Mouse (Mus musculus) myocyte (in vitro differentiated cells): ENCODE results near the gene Abhd5.

ENCODE experiments used
- E2F4 ChIP-seq: IDR thresholded peaks from one replicate; pipeline ENCODE4 v1.6.1; 2011; ENCODE audit warnings: mild to moderate bottlenecking, control low read depth, moderate library complexity; ENCODE audit not compliant: insufficient read depth
- MAX ChIP-seq: IDR thresholded peaks from one replicate; pipeline ENCODE4 v1.6.1; 2011; ENCODE audit warnings: low read depth, mild to moderate bottlenecking, control low read depth
- POLR2A ChIP-seq: IDR thresholded peaks from one replicate; pipeline ENCODE4 v1.6.1; 2011; ENCODE audit warnings: low read depth, mild to moderate bottlenecking, control low read depth, moderate library complexity; ENCODE audit not compliant: insufficient read length
- POLR2AphosphoS2 ChIP-seq: IDR thresholded peaks from one replicate; pipeline ENCODE4 v1.6.1; 2011; ENCODE audit warnings: low read depth, control low read depth; ENCODE audit not compliant: insufficient read length
- TCF12 ChIP-seq: IDR thresholded peaks from one replicate; pipeline ENCODE4 v1.6.1; 2011; ENCODE audit warnings: mild to moderate bottlenecking, control low read depth; ENCODE audit not compliant: poor library complexity, insufficient read depth, severe bottlenecking
- TCF3 ChIP-seq: IDR thresholded peaks from one replicate; pipeline ENCODE4 v1.6.1; 2011; ENCODE audit warnings: low read depth, control low read depth; ENCODE audit not compliant: insufficient read length
- USF1 ChIP-seq: IDR thresholded peaks from one replicate; pipeline ENCODE4 v1.6.1; 2011; ENCODE audit warnings: low read depth, mild to moderate bottlenecking, control low read depth, moderate library complexity

GRCm38 (mm10) chr9:122423146-122423545 lies 71.7 kb downstream of the Abhd5 start:
- no peak for TF ChIP-seq POLR2A
- TF ChIP-seq TCF12 = no peak
- no peak for TF ChIP-seq TCF3
- TF ChIP-seq POLR2AphosphoS2 = no peak
- no peak for TF ChIP-seq E2F4
- no peak for TF ChIP-seq MAX
- no peak for TF ChIP-seq USF1
